Mouse (Mus musculus) ES-E14 (cell line): ENCODE results near the gene Sh3d19.

ENCODE experiments used
- CHD2 ChIP-seq: IDR thresholded peaks from 2 replicates; pipeline ENCODE4 v1.6.1; 2014; ENCODE audit warnings: mild to moderate bottlenecking, low read depth, low read length, inconsistent platforms
- ZNF384 ChIP-seq: IDR thresholded peaks from 2 replicates; pipeline ENCODE4 v1.6.1; 2012; ENCODE audit warnings: low read depth, low read length, inconsistent platforms

DNA sequence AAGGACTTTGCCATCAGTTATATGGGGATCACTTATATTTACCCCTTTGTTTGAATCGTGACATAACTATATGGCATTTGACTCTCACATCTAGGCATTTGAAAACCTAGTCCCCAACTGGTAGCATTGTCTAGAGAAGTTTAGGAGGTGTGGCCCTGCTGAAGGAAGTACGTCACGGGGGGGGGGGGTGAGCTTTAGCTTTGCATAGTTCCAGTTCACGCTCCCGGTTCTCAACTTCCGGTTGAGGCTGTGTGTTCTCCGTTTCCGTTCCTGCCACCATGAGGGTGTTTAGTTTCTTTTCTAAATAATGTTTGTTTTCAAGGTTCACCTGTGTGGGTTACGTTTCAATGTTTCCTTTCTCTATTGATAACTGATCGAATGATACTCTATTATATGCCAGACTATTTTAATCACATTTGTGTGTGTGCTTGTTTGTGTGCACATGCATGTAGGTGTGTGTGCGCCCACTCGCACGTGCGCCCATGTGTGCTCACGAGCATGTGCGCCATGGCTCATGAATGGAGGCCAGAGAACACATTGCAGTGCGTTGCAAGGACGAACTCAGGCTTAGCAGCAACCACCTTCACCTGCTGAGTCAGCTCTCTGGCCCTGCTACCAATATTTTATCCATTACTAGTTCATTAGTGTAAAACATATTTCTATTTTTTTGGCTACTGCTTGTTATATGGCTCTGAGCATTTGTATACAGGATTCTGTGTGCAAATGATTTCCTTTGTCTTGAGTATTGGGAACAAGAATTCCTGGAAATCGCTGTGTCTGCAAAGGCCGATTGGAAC, 54.6 kb downstream of the Sh3d19 start:
- TF ChIP-seq CHD2, result no peak
- TF ChIP-seq ZNF384, result no peak
